Mouse (Mus musculus): ENCODE measurements around the gene Smc4. TPM values are rescaled to one million over a fixed set of nuclear protein-coding genes. Genes with fewer than 3 reads are reported as not detected.

Gene Smc4
- polyA plus RNA-seq (2015; fragmentation: Nextera tagmentation; extraction: Ambion mirVana): 145 and 155 TPM in 2 replicates

- no peaks in the 10 kb centered on the region for H3K27me3 ChIP-seq (replicated peaks)
- H3K9me3 ChIP-seq: no peaks in the 10 kb centered on the region
- under 1% methylated on average over 72 of the region's 76 CpGs for WGBS
- H3K27ac ChIP-seq (replicated peaks): peak within 1 kb of the TSS; percentile 97
- peak within 1 kb of the TSS; percentile 96 for H3K9ac ChIP-seq
- ATAC-seq (ENCODE audit: extremely low read depth, insufficient number of reproducible peaks, low FRiP score, low TSS enrichment): peak; percentile 87
- peak within 1 kb of the TSS; percentile 95 for H3K4me3 ChIP-seq
- H3K4me2 ChIP-seq: peak within 1 kb of the TSS; percentile 68
- peaks cover 5% of the 10 kb centered on the region; the same call in 1 of the 2 replicates for H3K36me3 ChIP-seq
- H3K4me1 ChIP-seq: peaks cover 20% of the 10 kb centered on the region
Measured at GRCm38 (mm10) chr3:69004437-69005337, at the start of gene Smc4, which contains the start of gene Ift80. Gene Smc4, plus strand, starts transcription at chr3:69004738. Gene Ift80, minus strand, starts transcription at chr3:69004570.

- H3K4me1 ChIP-seq: no peaks in the 10 kb centered on the region
- H3K9me3 ChIP-seq: no peaks in the 10 kb centered on the region
- no peak overlapping the region for H3K27ac ChIP-seq (replicated peaks)
- no peak for ATAC-seq (ENCODE audit: extremely low read depth, insufficient number of reproducible peaks, low FRiP score, low TSS enrichment)
- H3K4me3 ChIP-seq: no peak overlapping the region
- no peaks in the 10 kb centered on the region for H3K27me3 ChIP-seq (replicated peaks)
- WGBS: 58% methylated on average over 4 of the region's 4 CpGs
- H3K9ac ChIP-seq: no peak overlapping the region
- no peak overlapping the region for H3K4me2 ChIP-seq
- peaks cover 11% of the 10 kb centered on the region for H3K36me3 ChIP-seq
Measured at GRCm38 (mm10) chr3:68956454-68956853, 48.1 kb upstream of the Smc4 start.

DNA sequence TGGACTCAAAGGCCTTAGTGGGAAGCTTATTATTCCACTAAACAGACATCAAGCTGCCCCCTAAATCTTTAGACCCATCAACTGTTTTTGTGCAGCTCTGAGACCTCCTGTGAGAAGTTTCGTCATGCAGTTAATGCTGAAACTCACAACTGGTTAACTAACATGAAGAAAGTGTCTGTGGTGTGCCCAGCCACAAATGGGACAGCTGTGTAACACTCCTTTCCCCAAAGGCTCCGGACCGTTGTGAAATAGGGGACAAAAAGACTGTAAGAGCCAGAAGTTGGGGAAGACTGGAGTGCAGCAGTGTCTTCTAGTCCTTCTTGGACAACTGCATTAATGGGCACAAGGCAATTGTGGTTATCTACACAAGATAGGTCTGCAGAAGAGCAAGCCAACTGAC lies 47.1 kb upstream of the Smc4 start:
- no peak overlapping the region for H3K9ac ChIP-seq
- H3K4me2 ChIP-seq: no peak overlapping the region
- H3K27me3 ChIP-seq (replicated peaks): no peaks in the 10 kb centered on the region
- no peak for ATAC-seq (ENCODE audit: extremely low read depth, insufficient number of reproducible peaks, low FRiP score, low TSS enrichment)
- no peaks in the 10 kb centered on the region for H3K4me1 ChIP-seq
- no peaks in the 10 kb centered on the region for H3K9me3 ChIP-seq
- 91% methylated on average over 3 of the region's 3 CpGs for WGBS
- H3K36me3 ChIP-seq: peaks cover 17% of the 10 kb centered on the region
- no peak overlapping the region for H3K4me3 ChIP-seq
- no peak overlapping the region for H3K27ac ChIP-seq (replicated peaks)

DNA sequence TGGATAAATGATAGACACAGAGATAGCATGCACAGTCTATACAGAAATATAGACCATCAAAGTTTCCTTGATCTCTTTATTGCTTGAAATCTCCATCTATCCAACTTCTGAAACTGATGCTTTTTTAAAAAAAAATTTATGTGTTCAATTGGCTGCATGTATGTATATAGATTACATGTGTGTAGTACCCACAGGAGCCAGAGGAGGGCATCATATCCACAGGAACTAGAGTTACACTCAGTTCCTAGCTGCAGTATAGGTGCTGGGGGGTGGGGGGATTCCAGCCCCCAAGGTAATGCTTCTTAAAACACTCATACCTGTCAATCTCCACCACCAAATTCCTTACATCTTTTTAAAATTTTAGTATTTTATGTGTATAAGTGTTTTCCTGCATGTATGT lies 39.9 kb upstream of the Smc4 start:
- peaks cover 2% of the 10 kb centered on the region; the same call in 1 of the 2 replicates for H3K9me3 ChIP-seq
- no peak for ATAC-seq (ENCODE audit: extremely low read depth, insufficient number of reproducible peaks, low FRiP score, low TSS enrichment)
- peaks cover 56% of the 10 kb centered on the region for H3K36me3 ChIP-seq
- no peak overlapping the region for H3K27ac ChIP-seq (replicated peaks)
- H3K4me3 ChIP-seq: no peak overlapping the region
- no peak overlapping the region for H3K4me2 ChIP-seq
- H3K27me3 ChIP-seq (replicated peaks): no peaks in the 10 kb centered on the region
- H3K4me1 ChIP-seq: peaks cover 9% of the 10 kb centered on the region
- H3K9ac ChIP-seq: no peak overlapping the region

GRCm38 (mm10) chr3:68966527-68967285 lies 37.8 kb upstream of the Smc4 start:
- peaks cover 2% of the 10 kb centered on the region; the same call in 1 of the 2 replicates for H3K9me3 ChIP-seq
- no peaks in the 10 kb centered on the region for H3K27me3 ChIP-seq (replicated peaks)
- H3K9ac ChIP-seq: no peak overlapping the region
- H3K27ac ChIP-seq (replicated peaks): no peak overlapping the region
- peaks cover 44% of the 10 kb centered on the region for H3K36me3 ChIP-seq
- 85% methylated on average over 6 of the region's 6 CpGs for WGBS
- H3K4me1 ChIP-seq: peaks cover 9% of the 10 kb centered on the region
- no peak for ATAC-seq (ENCODE audit: extremely low read depth, insufficient number of reproducible peaks, low FRiP score, low TSS enrichment)
- no peak overlapping the region for H3K4me2 ChIP-seq
- H3K4me3 ChIP-seq: no peak overlapping the region

DNA sequence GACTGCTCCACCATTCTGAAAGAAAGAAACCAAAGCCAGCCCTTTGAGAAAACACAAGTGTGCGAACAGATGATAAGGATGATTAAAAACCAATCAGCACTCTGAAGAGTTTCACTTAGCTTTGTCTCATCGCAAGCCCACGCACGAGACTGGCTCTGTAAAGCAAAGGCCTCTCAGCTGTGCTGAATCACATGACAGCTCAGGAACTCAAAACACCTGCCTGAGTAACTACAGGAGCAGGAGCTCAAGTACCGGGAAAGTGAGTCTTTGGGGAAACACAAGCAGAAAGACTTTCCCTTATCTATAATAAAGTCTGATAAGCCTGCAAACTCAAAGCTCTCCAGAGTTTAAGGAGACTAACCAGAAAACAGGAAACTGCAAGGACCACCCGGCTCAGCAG lies 37.1 kb upstream of the Smc4 start:
- Histone ChIP-seq H3K9ac (no peak overlapping the region), H3K27ac (replicated peaks) (no peak overlapping the region), H3K36me3 (peaks cover 39% of the 10 kb centered on the region), H3K27me3 (replicated peaks) (no peaks in the 10 kb centered on the region), H3K4me3 (no peak overlapping the region), H3K9me3 (peaks cover 2% of the 10 kb centered on the region; the same call in 1 of the 2 replicates), H3K4me1 (peaks cover 9% of the 10 kb centered on the region), H3K4me2 (no peak overlapping the region)
- ATAC-seq (ENCODE audit: extremely low read depth, insufficient number of reproducible peaks, low FRiP score, low TSS enrichment): no peak
- WGBS: 14% methylated on average over 6 of the region's 6 CpGs

GRCm38 (mm10) chr3:68969091-68969590 lies 35.4 kb upstream of the Smc4 start:
- Histone ChIP-seq H3K4me2 (no peak overlapping the region), H3K4me1 (peaks cover 10% of the 10 kb centered on the region), H3K9ac (no peak overlapping the region), H3K4me3 (no peak overlapping the region), H3K27ac (replicated peaks) (no peak overlapping the region), H3K36me3 (peaks cover 27% of the 10 kb centered on the region), H3K27me3 (replicated peaks) (no peaks in the 10 kb centered on the region), H3K9me3 (peaks cover 2% of the 10 kb centered on the region; the same call in 1 of the 2 replicates)
- 81% methylated on average over 3 of the region's 3 CpGs for WGBS
- ATAC-seq (ENCODE audit: extremely low read depth, insufficient number of reproducible peaks, low FRiP score, low TSS enrichment): no peak

GRCm38 (mm10) chr3:68973574-68973973 lies 31.0 kb upstream of the Smc4 start:
- Histone ChIP-seq H3K27ac (replicated peaks) (no peak overlapping the region), H3K4me3 (no peak overlapping the region), H3K27me3 (replicated peaks) (no peaks in the 10 kb centered on the region), H3K36me3 (peaks cover 5% of the 10 kb centered on the region; the same call in 1 of the 2 replicates), H3K4me2 (no peak overlapping the region), H3K9ac (no peak overlapping the region), H3K4me1 (peaks cover 42% of the 10 kb centered on the region), H3K9me3 (no peaks in the 10 kb centered on the region)
- no peak for ATAC-seq (ENCODE audit: extremely low read depth, insufficient number of reproducible peaks, low FRiP score, low TSS enrichment)
- 50% methylated on average over 1 of the region's 1 CpGs for WGBS

- no peaks in the 10 kb centered on the region for H3K27me3 ChIP-seq (replicated peaks)
- peaks cover 42% of the 10 kb centered on the region for H3K4me1 ChIP-seq
- WGBS: 74% methylated on average over 8 of the region's 8 CpGs
- ATAC-seq (ENCODE audit: extremely low read depth, insufficient number of reproducible peaks, low FRiP score, low TSS enrichment): no peak
- H3K9me3 ChIP-seq: no peaks in the 10 kb centered on the region
- H3K4me3 ChIP-seq: no peak overlapping the region
- peaks cover 5% of the 10 kb centered on the region; the same call in 1 of the 2 replicates for H3K36me3 ChIP-seq
- H3K27ac ChIP-seq (replicated peaks): no peak overlapping the region
- no peak overlapping the region for H3K4me2 ChIP-seq
- H3K9ac ChIP-seq: no peak overlapping the region
Measured at GRCm38 (mm10) chr3:68974639-68975532, 29.7 kb upstream of the Smc4 start.

DNA sequence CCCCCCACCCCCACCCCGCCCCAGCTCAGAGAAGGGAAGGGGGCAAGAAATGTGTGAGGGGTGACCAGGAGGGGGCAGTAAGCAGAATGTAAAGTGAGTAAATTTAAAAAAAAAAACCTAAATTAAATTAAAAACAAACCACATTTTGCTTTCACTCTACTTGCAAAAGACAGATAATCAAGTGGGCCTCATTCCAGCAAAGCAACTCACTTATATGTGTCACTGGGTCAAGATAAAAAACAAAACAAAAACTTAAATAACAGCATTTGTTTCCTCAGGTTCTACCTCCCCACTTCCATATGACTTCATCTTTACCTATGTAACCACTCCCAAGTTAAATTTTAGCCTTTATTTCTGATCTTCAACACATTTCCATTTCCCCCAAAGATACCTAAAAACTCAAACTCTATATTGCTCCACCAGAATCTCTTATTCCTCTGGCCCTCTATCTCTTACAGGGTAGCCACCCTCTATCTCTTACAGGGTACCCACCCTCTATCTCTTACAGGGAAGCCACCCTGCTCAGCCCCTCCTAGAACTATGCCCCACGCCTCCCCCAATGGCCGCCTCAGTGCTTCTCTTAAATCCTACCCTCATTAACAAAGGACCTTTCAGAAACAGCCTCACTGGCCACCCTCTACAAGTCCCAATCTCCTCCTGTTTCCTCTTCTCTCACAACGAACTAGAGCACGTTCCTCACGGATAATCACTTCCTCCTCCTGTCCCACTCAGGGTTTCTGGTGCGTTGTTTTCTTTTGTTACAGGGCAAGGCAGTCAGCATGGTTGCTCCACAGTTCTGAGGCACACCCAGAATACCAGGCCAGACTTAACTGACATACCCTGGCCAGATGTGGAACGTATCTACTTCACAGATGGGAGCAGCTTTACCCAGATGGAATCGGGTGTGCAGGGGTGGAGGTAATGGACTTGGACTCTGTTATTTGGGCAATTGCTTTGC lies 28.7 kb upstream of the Smc4 start:
- Histone ChIP-seq H3K4me3 (no peak overlapping the region), H3K4me1 (peaks cover 43% of the 10 kb centered on the region), H3K36me3 (peaks cover 5% of the 10 kb centered on the region; the same call in 1 of the 2 replicates), H3K9ac (no peak overlapping the region), H3K4me2 (no peak overlapping the region), H3K27me3 (replicated peaks) (no peaks in the 10 kb centered on the region), H3K27ac (replicated peaks) (peak overlapping the region; percentile 61; the same call in 1 of the 2 replicates), H3K9me3 (no peaks in the 10 kb centered on the region)
- no peak for ATAC-seq (ENCODE audit: extremely low read depth, insufficient number of reproducible peaks, low FRiP score, low TSS enrichment)
- WGBS: 59% methylated on average over 9 of the region's 9 CpGs

Measured in heart, embryonic 13.5 days (tissue).